Mouse (Mus musculus): ENCODE data around the gene Ncor1. TPM values are rescaled to one million over a fixed set of nuclear protein-coding genes. Genes with fewer than 3 reads are reported as not detected.
"Not testable (repeated sequence)": the region's sequence is repeated elsewhere in the genome, so short reads cannot be mapped to it uniquely, and the experiment has no call there.

Gene Ncor1
- polyA plus RNA-seq, 1 experiment from 2014 or later, result 63.3 TPM

- Histone ChIP-seq H3K27ac (replicated peaks) (no peak overlapping the region), H3K36me3 (replicated peaks) (no peaks in the 10 kb centered on the region; the same call in 1 of the 2 replicates), H3K4me3 (replicated peaks) (no peak overlapping the region), H3K27me3 (no peaks in the 10 kb centered on the region), H3K4me1 (replicated peaks) (no peaks in the 10 kb centered on the region), H3K9me3 (replicated peaks) (no peaks in the 10 kb centered on the region), H3K9ac (no peak overlapping the region), H3K4me2 (no peak overlapping the region)
- ATAC-seq (ENCODE audit: insufficient read depth), result no peak
- 75% methylated on average over 5 of the region's 5 CpGs for WGBS (ENCODE audit: insufficient replicate concordance)
Measured at GRCm38 (mm10) chr11:62479581-62479980, 21.2 kb upstream of the Ncor1 start.

DNA sequence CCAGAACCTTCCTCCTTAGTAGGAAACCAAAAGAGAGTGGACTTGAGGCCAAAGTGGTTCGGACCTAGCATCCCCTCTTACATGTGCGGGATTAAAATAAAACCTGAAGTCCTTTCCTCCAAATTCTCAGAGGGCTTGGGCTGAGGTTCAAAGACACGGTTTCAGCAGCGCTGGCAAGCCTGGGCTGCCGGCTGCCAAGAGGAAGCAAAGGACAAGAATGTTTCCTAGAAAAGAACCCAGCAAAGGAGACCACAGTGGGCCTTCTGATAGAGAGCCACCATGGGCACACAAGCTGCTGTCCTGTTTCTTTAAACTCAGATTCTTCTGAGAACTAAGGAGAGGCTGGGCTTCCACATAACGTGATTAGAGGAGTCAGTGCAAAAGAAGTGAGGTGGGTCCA, 20.6 kb upstream of the Ncor1 start:
- H3K4me3 ChIP-seq (replicated peaks), result no peak overlapping the region
- no peaks in the 10 kb centered on the region for H3K4me1 ChIP-seq (replicated peaks)
- 38% methylated on average over 6 of the region's 6 CpGs for WGBS (ENCODE audit: insufficient replicate concordance)
- no peaks in the 10 kb centered on the region for H3K9me3 ChIP-seq (replicated peaks)
- H3K27ac ChIP-seq (replicated peaks), result no peak overlapping the region
- no peaks in the 10 kb centered on the region for H3K27me3 ChIP-seq
- H3K9ac ChIP-seq, result no peak overlapping the region
- no peak for ATAC-seq (ENCODE audit: insufficient read depth)
- no peak overlapping the region for H3K4me2 ChIP-seq
- no peaks in the 10 kb centered on the region; the same call in 1 of the 2 replicates for H3K36me3 ChIP-seq (replicated peaks)

- Histone ChIP-seq H3K4me1 (replicated peaks) (no peaks in the 10 kb centered on the region), H3K4me2 (no peak overlapping the region), H3K4me3 (replicated peaks) (no peak overlapping the region), H3K27ac (replicated peaks) (no peak overlapping the region), H3K27me3 (no peaks in the 10 kb centered on the region), H3K36me3 (replicated peaks) (no peaks in the 10 kb centered on the region; the same call in 1 of the 2 replicates), H3K9me3 (replicated peaks) (no peaks in the 10 kb centered on the region), H3K9ac (no peak overlapping the region)
- ATAC-seq (ENCODE audit: insufficient read depth), result no peak
- 84% methylated on average over 4 of the region's 4 CpGs for WGBS (ENCODE audit: insufficient replicate concordance)
Measured at GRCm38 (mm10) chr11:62476156-62476555, 17.8 kb upstream of the Ncor1 start.

DNA sequence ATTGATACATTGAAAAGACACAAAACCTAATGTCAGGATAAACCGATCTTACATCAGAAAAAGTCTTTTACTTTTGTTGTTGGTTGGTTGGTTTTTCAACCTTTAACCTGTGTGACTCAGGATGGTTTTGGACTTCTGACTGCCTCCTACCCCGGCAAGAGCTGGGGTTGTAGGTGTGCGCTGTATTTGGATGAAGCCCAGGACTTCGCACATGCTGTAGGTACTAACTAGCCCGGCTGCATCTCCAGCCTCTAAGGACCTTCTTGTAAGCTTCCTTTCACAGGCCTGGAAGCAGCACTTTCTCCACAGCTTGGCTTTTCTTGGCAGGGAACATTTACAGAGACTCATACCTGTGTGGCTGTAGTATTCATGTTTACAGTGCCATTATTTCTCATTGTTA, 15.2 kb upstream of the Ncor1 start:
- no peak overlapping the region for H3K27ac ChIP-seq (replicated peaks)
- no peaks in the 10 kb centered on the region for H3K9me3 ChIP-seq (replicated peaks)
- no peak for ATAC-seq (ENCODE audit: insufficient read depth)
- H3K36me3 ChIP-seq (replicated peaks), result no peaks in the 10 kb centered on the region; the same call in 1 of the 2 replicates
- H3K4me1 ChIP-seq (replicated peaks), result no peaks in the 10 kb centered on the region
- H3K9ac ChIP-seq, result no peak overlapping the region
- no peak overlapping the region for H3K4me2 ChIP-seq
- H3K27me3 ChIP-seq, result no peaks in the 10 kb centered on the region
- H3K4me3 ChIP-seq (replicated peaks), result no peak overlapping the region
- 84% methylated on average over 5 of the region's 5 CpGs for WGBS (ENCODE audit: insufficient replicate concordance)

- 67% methylated on average over 6 of the region's 6 CpGs for WGBS (ENCODE audit: insufficient replicate concordance)
- no peak overlapping the region for H3K4me2 ChIP-seq
- H3K9me3 ChIP-seq (replicated peaks), result no peaks in the 10 kb centered on the region
- no peak overlapping the region for H3K9ac ChIP-seq
- no peak overlapping the region for H3K27ac ChIP-seq (replicated peaks)
- peaks cover 25% of the 10 kb centered on the region for H3K4me1 ChIP-seq (replicated peaks)
- H3K36me3 ChIP-seq (replicated peaks), result no peaks in the 10 kb centered on the region
- H3K27me3 ChIP-seq, result no peaks in the 10 kb centered on the region
- no peak overlapping the region for H3K4me3 ChIP-seq (replicated peaks)
- no peak for ATAC-seq (ENCODE audit: insufficient read depth)
Measured at GRCm38 (mm10) chr11:62470451-62470850, 12.1 kb upstream of the Ncor1 start.

- H3K27ac ChIP-seq (replicated peaks), result 0 out of 2 replicates have a peak overlapping the region, but pooled peaks have one; percentile 79
- H3K36me3 ChIP-seq (replicated peaks), result not testable (repeated sequence)
Measured at GRCm38 (mm10) chr11:62467289-62467688, 8.9 kb upstream of the Ncor1 start.

DNA sequence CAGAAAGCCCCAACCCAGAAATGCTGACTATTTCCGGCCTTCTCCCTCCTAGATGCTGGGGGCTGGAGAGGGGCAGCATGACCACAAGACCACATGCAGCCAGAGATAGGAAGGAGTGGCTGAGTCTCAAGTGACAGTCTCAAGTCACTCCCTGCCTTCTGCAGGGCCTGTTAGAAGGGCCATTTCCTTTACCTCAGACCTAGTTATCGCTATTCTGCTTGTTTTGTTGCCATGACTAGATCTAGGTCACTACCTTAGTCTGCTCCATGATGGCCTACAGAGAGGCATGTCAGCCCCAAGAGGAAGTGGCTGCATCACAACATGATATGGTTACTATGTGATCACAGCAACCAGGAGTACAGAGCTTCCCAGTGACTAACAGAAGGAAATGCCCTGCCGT, 8.2 kb upstream of the Ncor1 start:
- no peaks in the 10 kb centered on the region for H3K9me3 ChIP-seq (replicated peaks)
- peak overlapping the region; percentile 79 for H3K27ac ChIP-seq (replicated peaks)
- ATAC-seq (ENCODE audit: insufficient read depth), result peak; percentile 71
- H3K9ac ChIP-seq, result no peak overlapping the region
- H3K4me1 ChIP-seq (replicated peaks), result peaks cover 52% of the 10 kb centered on the region
- no peak overlapping the region for H3K4me2 ChIP-seq
- H3K36me3 ChIP-seq (replicated peaks), result no peaks in the 10 kb centered on the region
- H3K27me3 ChIP-seq, result no peaks in the 10 kb centered on the region
- no peak overlapping the region for H3K4me3 ChIP-seq (replicated peaks)
- 10% methylated on average over 3 of the region's 3 CpGs for WGBS (ENCODE audit: insufficient replicate concordance)

More at GRCm38 (mm10) chr11:62467289-62467688, 8.9 kb upstream of the Ncor1 start:
- not testable (repeated sequence) for H3K27me3 ChIP-seq; H3K4me3 ChIP-seq (replicated peaks); H3K9me3 ChIP-seq (replicated peaks); ATAC-seq (ENCODE audit: insufficient read depth); H3K9ac ChIP-seq; H3K4me2 ChIP-seq
- peaks cover 52% of the 10 kb centered on the region for H3K4me1 ChIP-seq (replicated peaks)

DNA sequence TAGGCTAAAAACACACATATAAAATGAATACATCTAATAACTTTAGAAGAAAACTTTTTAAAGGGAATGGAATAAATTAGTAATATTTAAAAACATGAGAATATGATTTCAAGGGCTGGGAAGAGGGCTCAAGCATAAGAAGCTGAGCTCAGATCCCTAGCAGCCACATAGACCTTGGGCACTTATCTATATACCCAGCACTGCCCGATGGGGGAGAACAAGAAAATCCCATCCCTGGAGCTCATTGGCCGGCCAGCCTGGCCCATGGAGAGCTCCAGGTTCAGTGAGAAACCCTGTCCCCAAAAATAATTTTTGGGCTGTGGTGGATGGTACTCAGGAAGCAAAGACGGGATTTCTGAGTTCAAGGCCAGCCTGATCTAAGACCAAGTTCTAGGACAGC, 7.5 kb upstream of the Ncor1 start:
- H3K9ac ChIP-seq, result no peak overlapping the region
- H3K27ac ChIP-seq (replicated peaks), result peak overlapping the region; percentile 79
- H3K36me3 ChIP-seq (replicated peaks), result no peaks in the 10 kb centered on the region
- peaks cover 52% of the 10 kb centered on the region for H3K4me1 ChIP-seq (replicated peaks)
- WGBS (ENCODE audit: insufficient replicate concordance), result 29% methylated on average over 3 of the region's 3 CpGs
- H3K4me2 ChIP-seq, result no peak overlapping the region; the same call in 1 of the 2 replicates
- no peaks in the 10 kb centered on the region for H3K9me3 ChIP-seq (replicated peaks)
- ATAC-seq (ENCODE audit: insufficient read depth), result no peak
- no peak overlapping the region for H3K4me3 ChIP-seq (replicated peaks)
- no peaks in the 10 kb centered on the region for H3K27me3 ChIP-seq

DNA sequence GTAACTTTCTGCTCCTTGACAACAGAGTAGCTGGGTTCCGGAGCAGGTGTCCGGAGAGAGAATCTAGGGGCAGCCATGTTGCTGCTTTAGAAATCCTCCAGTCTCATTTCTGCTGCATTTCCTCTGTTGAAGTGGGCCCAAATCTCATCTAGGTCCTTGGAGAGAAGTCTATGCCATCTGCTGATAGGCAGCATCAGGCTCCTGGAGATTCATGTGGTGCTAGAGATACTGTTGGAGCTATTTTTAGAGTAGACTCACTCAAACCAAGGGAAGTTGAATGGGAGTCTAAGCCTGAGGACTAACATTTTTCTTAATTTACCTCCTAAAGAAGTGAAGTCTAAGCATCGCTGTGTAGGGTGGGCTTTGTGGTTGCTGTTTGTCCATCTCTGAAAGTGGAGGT, 6.4 kb upstream of the Ncor1 start:
- ATAC-seq (ENCODE audit: insufficient read depth), result peak; percentile 76
- WGBS (ENCODE audit: insufficient replicate concordance), result 29% methylated on average over 3 of the region's 3 CpGs
- H3K4me3 ChIP-seq (replicated peaks), result 0 out of 2 replicates have a peak overlapping the region, but pooled peaks have one; percentile 8
- H3K4me1 ChIP-seq (replicated peaks), result peaks cover 56% of the 10 kb centered on the region
- H3K4me2 ChIP-seq, result peak overlapping the region; percentile 57
- no peaks in the 10 kb centered on the region for H3K9me3 ChIP-seq (replicated peaks)
- no peaks in the 10 kb centered on the region for H3K36me3 ChIP-seq (replicated peaks)
- H3K27me3 ChIP-seq, result no peaks in the 10 kb centered on the region
- peak overlapping the region; percentile 27 for H3K9ac ChIP-seq
- peak overlapping the region; percentile 79 for H3K27ac ChIP-seq (replicated peaks)

- Histone ChIP-seq H3K9me3 (replicated peaks) (no peaks in the 10 kb centered on the region), H3K4me3 (replicated peaks) (no peak overlapping the region), H3K9ac (no peak overlapping the region), H3K4me2 (no peak overlapping the region), H3K4me1 (replicated peaks) (peaks cover 61% of the 10 kb centered on the region), H3K36me3 (replicated peaks) (no peaks in the 10 kb centered on the region), H3K27ac (replicated peaks) (no peak overlapping the region), H3K27me3 (no peaks in the 10 kb centered on the region)
- whole genome bisulfite sequencing (ENCODE audit: insufficient replicate concordance), result 56% methylated on average over 2 of the region's 2 CpGs
- no peak for ATAC-seq (ENCODE audit: insufficient read depth)
Measured at GRCm38 (mm10) chr11:62463225-62463915, 5.0 kb upstream of the Ncor1 start.

DNA sequence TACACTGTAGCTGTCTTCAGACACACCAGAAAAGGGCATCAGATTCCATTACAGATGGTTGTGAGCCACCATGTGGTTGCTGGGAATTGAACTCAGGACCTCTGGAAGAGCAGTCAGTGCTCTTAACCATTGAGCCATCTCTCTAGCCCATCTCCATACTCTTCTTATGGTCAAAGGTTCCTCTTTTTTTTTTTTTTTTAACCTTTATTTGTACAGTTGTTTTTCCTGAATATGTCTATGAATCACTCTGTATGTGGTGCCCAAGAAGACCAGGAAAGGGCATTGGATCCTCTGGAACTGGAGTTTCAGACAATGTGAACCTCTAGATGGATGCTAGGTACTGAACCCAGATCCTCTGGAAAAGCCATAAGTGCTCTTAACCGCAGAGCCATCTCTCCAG, 4.2 kb upstream of the Ncor1 start:
- not testable (repeated sequence) for H3K27ac ChIP-seq (replicated peaks); ATAC-seq (ENCODE audit: insufficient read depth); H3K9ac ChIP-seq; H3K36me3 ChIP-seq (replicated peaks); H3K9me3 ChIP-seq (replicated peaks); H3K4me3 ChIP-seq (replicated peaks); H3K27me3 ChIP-seq; H3K4me2 ChIP-seq
- WGBS (ENCODE audit: insufficient replicate concordance), result 91% methylated on average over 1 of the region's 1 CpGs
- H3K4me1 ChIP-seq (replicated peaks), result peaks cover 56% of the 10 kb centered on the region

- peak overlapping the region; percentile 97 for H3K27ac ChIP-seq (replicated peaks)
- ATAC-seq (ENCODE audit: insufficient read depth), result no peak
- H3K4me2 ChIP-seq, result peak overlapping the region; percentile 96
- 0 out of 2 replicates have a peak, but pooled peaks cover 3% of the 10 kb centered on the region for H3K36me3 ChIP-seq (replicated peaks)
- H3K4me1 ChIP-seq (replicated peaks), result peaks cover 34% of the 10 kb centered on the region
- WGBS (ENCODE audit: insufficient replicate concordance), result under 1% methylated on average over 9 of the region's 9 CpGs
- H3K9me3 ChIP-seq (replicated peaks), result no peaks in the 10 kb centered on the region
- no peaks in the 10 kb centered on the region for H3K27me3 ChIP-seq
- peak overlapping the region; percentile 96 for H3K4me3 ChIP-seq (replicated peaks)
- peak overlapping the region; percentile 99 for H3K9ac ChIP-seq
Measured at GRCm38 (mm10) chr11:62458780-62459179, 439 bp upstream of the Ncor1 start.

Measured in liver, embryonic 15.5 days (tissue).